Mouse (Mus musculus) heart, postnatal 0 days (tissue): ENCODE measurements at regions not wholly inside any gene's neighbourhood (a gene's known extent, or its start where the extent isn't known, plus 50 kb on each side); places are given as distances from the start of the nearest gene placed in this dataset.

ENCODE experiments used
- CTCF ChIP-seq: IDR thresholded peaks from 2 replicates; pipeline ENCODE4 v1.5.1; 2016; ENCODE audit warnings: antibody characterized with exemption, control low read depth, low read depth
- EP300 ChIP-seq: IDR thresholded peaks from 2 replicates; pipeline ENCODE4 v1.6.1; 2016; ENCODE audit warnings: antibody characterized with exemption, low read depth

- TF ChIP-seq CTCF (no peak), EP300 (no peak)
Measured at GRCm38 (mm10) chr5:116991461-116991860, 124.5 kb downstream of the Suds3 start.
